Mouse (Mus musculus) myocyte (in vitro differentiated cells): ENCODE results near the gene Strada. TPM values are rescaled to one million over a fixed set of nuclear protein-coding genes. Genes with fewer than 3 reads are reported as not detected.

Experiments used
- H3K27me3 ChIP-seq: one replicate; pipeline ENCODE4 v1.6.1; 2011; ENCODE audit not compliant: control insufficient read depth, insufficient read depth, insufficient read length
- H3K36me3 ChIP-seq: one replicate; pipeline ENCODE4 v1.6.1; 2011; ENCODE audit not compliant: control insufficient read depth, insufficient read depth
- H3K4me2 ChIP-seq: one replicate; pipeline ENCODE4 v1.6.1; 2011; ENCODE audit warnings: low read depth, control low read depth
- H3K4me3 ChIP-seq: one replicate; pipeline ENCODE4 v1.5.1; 2011; ENCODE audit warnings: mild to moderate bottlenecking, control low read depth, moderate library complexity
- H3K79me2 ChIP-seq: one replicate; pipeline ENCODE4 v1.6.1; 2011; ENCODE audit not compliant: control insufficient read depth, insufficient read depth
- H3ac ChIP-seq: one replicate; pipeline ENCODE4 v1.6.1; 2011; ENCODE audit not compliant: control insufficient read depth, insufficient read length
- CEBPB ChIP-seq: IDR thresholded peaks from 2 replicates; pipeline ENCODE4 v1.6.1; 2011; ENCODE audit warnings: mild to moderate bottlenecking, moderate library complexity; ENCODE audit not compliant: poor library complexity, insufficient read depth, severe bottlenecking
- E2F4 ChIP-seq: IDR thresholded peaks from one replicate; pipeline ENCODE4 v1.6.1; 2011; ENCODE audit warnings: mild to moderate bottlenecking, control low read depth, moderate library complexity; ENCODE audit not compliant: insufficient read depth
- MAX ChIP-seq: IDR thresholded peaks from one replicate; pipeline ENCODE4 v1.6.1; 2011; ENCODE audit warnings: low read depth, mild to moderate bottlenecking, control low read depth
- MYOD1 ChIP-seq, 3 experiments: IDR thresholded peaks; one replicate each; pipeline ENCODE4 v1.6.1; 2011; ENCODE audit warnings: control low read depth in 2 of 3, low read depth in 2 of 3, mild to moderate bottlenecking in 2 of 3, moderate library complexity in 1 of 3; ENCODE audit not compliant: insufficient read length in 2 of 3, control insufficient read depth in 1 of 3
- MYOG ChIP-seq, 3 experiments: IDR thresholded peaks; one replicate each; pipeline ENCODE4 v1.6.1; 2011; ENCODE audit warnings: control low read depth in 2 of 3, low read depth in 2 of 3, mild to moderate bottlenecking in 2 of 3; ENCODE audit not compliant: insufficient read length in 2 of 3, control insufficient read depth in 1 of 3, insufficient read depth in 1 of 3
- POLR2A ChIP-seq: IDR thresholded peaks from one replicate; pipeline ENCODE4 v1.6.1; 2011; ENCODE audit warnings: low read depth, mild to moderate bottlenecking, control low read depth, moderate library complexity; ENCODE audit not compliant: insufficient read length
- POLR2AphosphoS2 ChIP-seq: IDR thresholded peaks from one replicate; pipeline ENCODE4 v1.6.1; 2011; ENCODE audit warnings: low read depth, control low read depth; ENCODE audit not compliant: insufficient read length
- REST ChIP-seq: IDR thresholded peaks from one replicate; pipeline ENCODE4 v1.6.1; 2011; ENCODE audit warnings: mild to moderate bottlenecking, control low read depth, moderate library complexity; ENCODE audit not compliant: insufficient read depth, insufficient read length
- SRF ChIP-seq: IDR thresholded peaks from one replicate; pipeline ENCODE4 v1.6.1; 2011; ENCODE audit warnings: low read depth; ENCODE audit not compliant: control insufficient read depth, insufficient read length
- TCF12 ChIP-seq: IDR thresholded peaks from one replicate; pipeline ENCODE4 v1.6.1; 2011; ENCODE audit warnings: mild to moderate bottlenecking, control low read depth; ENCODE audit not compliant: poor library complexity, insufficient read depth, severe bottlenecking
- TCF3 ChIP-seq: IDR thresholded peaks from one replicate; pipeline ENCODE4 v1.6.1; 2011; ENCODE audit warnings: low read depth, control low read depth; ENCODE audit not compliant: insufficient read length
- USF1 ChIP-seq: IDR thresholded peaks from one replicate; pipeline ENCODE4 v1.6.1; 2011; ENCODE audit warnings: low read depth, mild to moderate bottlenecking, control low read depth, moderate library complexity
- polyA plus RNA-seq: library from polyadenylated mRNA; unstranded; fragments of >200 nt; fragmentation: generic; extraction: Trizol; gene quantifications from one replicate; pipeline ENCODE4 v1.2.1, GENCODE M21; 2012; ENCODE audit warnings: missing spikeins

The Strada gene
- polyA plus RNA-seq, 1 experiment: 25.9 TPM

GRCm38 (mm10) chr11:106158081-106158929, 43.7 kb downstream of the Strada start:
- Histone ChIP-seq H3K4me3 (peak overlapping the region; percentile 51), H3K4me2 (no peak overlapping the region), H3ac (no peak overlapping the region), H3K36me3 (peaks cover 5% of the 10 kb centered on the region), H3K27me3 (no peaks in the 10 kb centered on the region), H3K79me2 (no peaks in the 10 kb centered on the region)
- TF ChIP-seq MYOG (IDR thresholded peaks at IDR 0.05; ENCODE audit: control insufficient read depth in 1 of 3, insufficient read depth in 1 of 3, insufficient read length in 2 of 3, low read depth in 2 of 3) (no peak), POLR2AphosphoS2 (peak; percentile 6)

DNA sequence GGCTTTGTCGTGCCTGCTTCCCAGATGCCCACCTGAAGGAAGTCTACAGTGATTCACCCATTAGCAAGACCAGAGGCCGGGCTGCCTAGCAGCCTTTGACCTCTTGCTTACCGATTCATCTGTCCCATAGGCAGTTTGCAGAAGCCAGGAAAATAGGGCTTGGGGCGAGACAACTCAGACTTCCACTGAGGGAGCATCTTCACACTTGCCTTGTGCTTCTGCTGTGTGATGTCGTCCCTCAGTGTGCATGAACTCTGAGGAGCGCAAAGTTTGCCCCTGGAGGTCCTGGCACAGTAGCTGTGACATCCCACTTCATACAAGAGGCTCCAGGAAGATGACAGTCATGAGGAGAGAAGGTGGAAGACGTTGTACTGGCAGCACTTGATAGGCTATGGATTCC, 44.8 kb downstream of the Strada start:
- Histone ChIP-seq H3ac (no peak overlapping the region), H3K27me3 (no peaks in the 10 kb centered on the region), H3K79me2 (no peaks in the 10 kb centered on the region), H3K4me2 (no peak overlapping the region), H3K4me3 (no peak overlapping the region), H3K36me3 (peaks cover 7% of the 10 kb centered on the region)
- TF ChIP-seq TCF3 (no peak), POLR2AphosphoS2 (peak; percentile 16)

- Histone ChIP-seq H3K79me2 (no peaks in the 10 kb centered on the region), H3K27me3 (no peaks in the 10 kb centered on the region), H3ac (no peak overlapping the region), H3K36me3 (peaks cover 7% of the 10 kb centered on the region), H3K4me2 (no peak overlapping the region), H3K4me3 (no peak overlapping the region)
- TF ChIP-seq POLR2AphosphoS2 (peak; percentile 54), TCF3 (no peak)
Measured at GRCm38 (mm10) chr11:106156257-106156656, 45.7 kb downstream of the Strada start.

DNA sequence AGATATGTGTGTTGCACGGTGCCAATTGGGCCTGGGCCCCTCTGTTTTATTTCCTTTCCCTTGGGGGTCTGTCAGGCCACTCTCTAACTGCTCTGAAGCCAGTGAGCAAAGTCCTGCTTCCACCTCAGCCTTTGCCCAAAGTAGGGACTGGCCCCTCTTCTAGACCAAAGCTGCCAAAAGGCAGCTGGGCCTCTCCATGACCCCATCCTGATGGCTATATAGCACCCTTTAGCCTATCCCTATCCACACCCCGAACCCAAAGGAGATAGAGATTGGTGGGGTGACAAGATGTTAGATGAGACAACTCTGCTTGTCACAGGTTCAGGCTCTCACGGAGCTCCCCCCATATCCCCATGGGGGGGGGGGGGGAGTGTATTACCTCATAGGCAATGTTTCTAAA, 46.2 kb downstream of the Strada start:
- no peak for TF ChIP-seq REST
- TF ChIP-seq TCF12: no peak
- no peak for TF ChIP-seq E2F4
- no peak for TF ChIP-seq POLR2A
- TF ChIP-seq MYOD1 (IDR thresholded peaks at IDR 0.05; ENCODE audit: control insufficient read depth in 1 of 3, insufficient read length in 2 of 3, low read depth in 2 of 3): no peak
- no peak for TF ChIP-seq TCF3
- TF ChIP-seq MYOG (IDR thresholded peaks at IDR 0.05; ENCODE audit: control insufficient read depth in 1 of 3, insufficient read depth in 1 of 3, insufficient read length in 2 of 3, low read depth in 2 of 3): no peak
- TF ChIP-seq SRF: no peak
- no peak for TF ChIP-seq USF1
- TF ChIP-seq CEBPB: no peak
- no peak for TF ChIP-seq MAX
- TF ChIP-seq POLR2AphosphoS2: no peak
- H3K79me2 ChIP-seq: no peaks in the 10 kb centered on the region
- no peak overlapping the region for H3K4me3 ChIP-seq
- no peaks in the 10 kb centered on the region for H3K27me3 ChIP-seq
- H3K4me2 ChIP-seq: no peak overlapping the region
- peaks cover 7% of the 10 kb centered on the region for H3K36me3 ChIP-seq
- no peak overlapping the region for H3ac ChIP-seq

DNA sequence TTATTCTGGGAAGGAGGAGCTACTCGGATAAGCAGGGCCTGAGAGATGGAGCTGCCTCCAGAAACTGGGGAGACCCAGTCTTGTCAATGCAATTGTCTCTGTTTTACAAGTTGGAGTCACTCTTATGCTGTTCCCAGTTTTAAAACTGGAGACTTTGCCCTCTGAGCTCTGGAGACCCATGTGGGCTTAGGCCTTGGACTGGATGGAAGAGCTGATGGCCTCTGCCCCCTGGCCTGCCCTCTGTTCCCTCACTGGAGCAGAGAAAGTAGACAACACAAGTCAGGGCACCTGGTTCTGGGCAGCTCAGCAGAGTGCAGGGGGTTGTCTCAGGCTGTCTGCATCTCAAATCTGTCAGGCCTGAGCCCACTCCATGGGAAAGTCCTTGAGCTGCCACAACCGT, 47.2 kb downstream of the Strada start:
- TF ChIP-seq TCF12 (no peak), CEBPB (no peak), USF1 (no peak), POLR2A (no peak), SRF (no peak), REST (no peak), MAX (no peak), E2F4 (no peak), POLR2AphosphoS2 (no peak), TCF3 (no peak), MYOG (IDR thresholded peaks at IDR 0.05; ENCODE audit: control insufficient read depth in 1 of 3, insufficient read depth in 1 of 3, insufficient read length in 2 of 3, low read depth in 2 of 3) (no peak), MYOD1 (IDR thresholded peaks at IDR 0.05; ENCODE audit: control insufficient read depth in 1 of 3, insufficient read length in 2 of 3, low read depth in 2 of 3) (no peak)

More for the DNA sequence above, 47.2 kb downstream of the Strada start:
- H3K27me3 ChIP-seq: no peaks in the 10 kb centered on the region
- H3K36me3 ChIP-seq: peaks cover 12% of the 10 kb centered on the region
- no peak overlapping the region for H3ac ChIP-seq
- no peaks in the 10 kb centered on the region for H3K79me2 ChIP-seq
- no peak overlapping the region for H3K4me2 ChIP-seq
- no peak overlapping the region for H3K4me3 ChIP-seq
